Mouse (Mus musculus) adrenal gland, adult 2 months (tissue): ENCODE measurements at regions not wholly inside any gene's neighbourhood (a gene's known extent, or its start where the extent isn't known, plus 50 kb on each side); places are given as distances from the start of the nearest gene placed in this dataset.

Experiments used
- DNase-seq: peaks from one replicate; pipeline ENCODE4 v3.0.0; 2021

DNA sequence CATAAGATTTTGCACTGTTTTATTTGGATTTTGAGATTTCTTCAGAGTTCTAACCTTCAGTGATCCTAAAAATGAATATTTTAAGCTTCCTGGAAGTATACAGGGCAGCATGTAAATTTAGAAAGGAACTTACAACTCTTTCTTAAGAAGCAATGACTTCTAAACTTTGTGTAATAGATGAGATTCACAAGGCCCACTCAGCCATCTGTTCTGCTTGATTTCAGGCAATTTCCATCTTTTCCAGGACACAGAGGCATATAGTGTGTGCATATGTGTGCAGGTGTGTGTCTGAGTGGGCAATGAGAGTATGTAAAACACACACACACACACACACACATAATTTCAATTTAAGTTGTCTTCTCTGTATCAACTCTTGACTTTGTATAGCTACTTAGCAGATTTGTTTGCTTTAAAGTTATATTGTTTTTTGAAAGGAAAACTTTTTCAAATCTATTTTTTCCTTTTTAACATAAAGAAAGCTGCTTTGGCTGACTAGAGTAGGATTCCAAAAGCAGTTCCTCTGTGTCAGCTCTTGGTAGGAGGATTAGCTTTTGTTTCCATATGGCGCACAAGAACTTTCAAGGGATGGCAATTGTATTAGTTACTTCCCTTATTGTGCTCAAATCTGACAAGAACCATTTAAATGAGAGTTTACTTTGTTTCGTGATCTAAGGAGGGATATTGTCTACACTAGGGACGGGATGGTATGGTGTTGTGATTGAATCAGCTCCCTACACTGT lies 387.6 kb downstream of the D3Ertd751e start:
- no peak for DNase-seq

DNA sequence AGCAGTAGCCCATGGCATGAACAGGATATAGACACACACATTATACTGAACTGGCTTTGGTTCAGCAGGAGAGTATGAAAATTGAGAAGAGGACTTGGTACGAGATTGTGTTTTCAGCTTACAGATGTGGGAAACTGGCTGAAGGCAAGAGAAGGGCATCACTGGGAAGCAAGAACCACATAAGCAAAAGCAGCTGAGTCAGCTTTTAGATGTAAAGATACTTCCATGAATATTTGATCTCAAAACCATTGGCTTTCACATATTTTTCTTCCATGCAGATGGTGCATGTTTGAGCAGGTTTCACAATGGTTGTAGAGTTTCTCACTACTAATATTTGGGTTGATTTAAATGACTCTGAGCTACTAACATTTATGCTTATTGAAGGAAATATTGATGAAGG lies 389.9 kb downstream of the D3Ertd751e start:
- DNase-seq: no peak

DNA sequence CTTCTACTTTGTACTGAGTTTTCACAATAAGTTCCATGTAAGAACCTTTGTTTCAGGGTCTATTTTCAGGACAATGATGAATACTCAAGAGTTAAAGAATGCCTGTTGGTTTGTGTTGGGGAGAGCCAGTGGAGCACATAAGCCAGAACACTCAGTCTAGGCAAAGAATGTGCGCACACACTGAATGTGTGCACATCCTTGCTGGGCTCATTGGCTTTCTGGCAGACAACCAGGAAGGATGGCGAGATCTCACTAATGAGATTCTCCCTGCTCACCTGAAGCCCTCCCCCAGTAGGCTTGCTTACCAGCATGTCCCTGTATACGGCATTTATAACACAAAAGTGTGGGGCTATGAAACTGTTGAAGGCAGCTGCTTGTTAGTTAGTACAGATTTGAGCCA lies 411.0 kb downstream of the D3Ertd751e start:
- no peak for DNase-seq

DNA sequence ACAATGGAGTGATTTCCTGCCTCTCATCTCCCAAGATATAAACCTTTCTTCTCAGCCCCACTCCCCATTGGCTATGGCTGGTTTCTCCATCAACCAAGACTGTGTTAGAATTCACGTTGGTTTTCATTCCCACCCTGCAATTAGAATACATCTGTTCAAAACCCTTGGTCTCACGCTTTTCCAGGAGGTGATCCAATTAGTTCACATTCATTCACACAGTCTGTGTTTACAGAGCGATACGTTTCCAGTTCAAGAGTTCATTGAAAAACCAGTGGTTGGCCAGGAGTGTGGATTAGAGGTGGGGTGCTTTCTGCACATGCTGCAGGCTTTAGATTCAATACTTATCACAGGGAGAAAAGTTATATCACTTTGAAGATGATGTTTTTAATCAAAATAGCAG lies 412.5 kb downstream of the D3Ertd751e start:
- DNase-seq: no peak

DNA sequence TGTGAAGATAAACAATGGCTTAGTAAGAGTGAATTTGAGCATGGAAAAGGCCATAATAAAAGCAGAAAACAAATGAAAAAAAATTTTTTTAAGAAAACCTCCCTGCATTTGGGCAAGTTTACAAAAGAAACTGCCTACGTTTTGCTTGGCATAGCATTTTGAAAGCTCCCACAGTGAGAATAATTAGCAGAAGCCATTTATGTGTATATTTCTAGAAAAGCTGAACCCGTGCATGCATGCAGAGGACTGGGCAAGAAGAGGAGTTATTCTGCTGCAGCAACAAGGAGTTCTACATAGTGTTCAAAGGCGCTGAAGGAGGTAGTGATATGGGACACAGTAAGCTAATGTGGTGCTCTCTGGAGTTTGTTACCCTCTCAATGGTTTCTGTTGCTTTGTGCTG lies 421.3 kb downstream of the D3Ertd751e start:
- no peak for DNase-seq

DNA sequence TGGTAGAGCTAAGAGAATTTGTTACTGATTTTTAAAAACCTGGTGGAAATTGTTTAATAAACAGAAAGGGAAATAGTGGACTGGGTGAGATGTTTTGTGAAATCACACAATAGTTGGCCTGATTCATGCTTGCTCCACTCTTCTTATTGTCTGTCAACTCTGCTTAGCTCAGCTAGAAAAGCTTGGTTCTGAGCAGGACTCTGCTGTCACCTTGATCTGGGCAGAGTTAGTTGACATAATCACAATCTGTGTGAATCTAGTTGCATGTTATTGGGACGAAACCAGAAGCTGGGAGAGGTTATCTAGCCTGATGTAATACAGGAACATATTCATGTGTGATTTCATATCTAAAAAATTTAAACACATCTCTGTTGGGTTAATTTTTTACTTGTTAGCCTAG lies 456.8 kb downstream of the D3Ertd751e start:
- DNase-seq: no peak

DNA sequence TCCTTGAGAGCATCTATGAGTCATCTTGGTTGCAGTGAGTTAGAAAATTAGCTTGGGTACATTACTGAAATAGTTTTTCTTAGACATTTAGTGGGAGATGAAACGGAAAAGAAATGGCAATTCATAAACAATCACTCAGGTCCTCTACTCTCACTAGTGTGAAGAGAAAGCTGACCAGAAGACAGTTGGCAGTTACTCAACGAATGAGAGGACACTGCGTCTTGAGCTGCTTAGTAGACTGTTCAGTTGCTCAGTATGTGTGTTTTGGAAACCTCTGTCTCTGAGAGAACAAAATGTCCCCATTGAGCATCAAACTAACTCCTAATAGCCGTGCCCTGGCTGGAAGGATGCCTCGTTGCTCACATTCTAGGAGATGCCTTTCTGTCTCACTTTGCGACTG lies 459.0 kb downstream of the D3Ertd751e start:
- DNase-seq: no peak

DNA sequence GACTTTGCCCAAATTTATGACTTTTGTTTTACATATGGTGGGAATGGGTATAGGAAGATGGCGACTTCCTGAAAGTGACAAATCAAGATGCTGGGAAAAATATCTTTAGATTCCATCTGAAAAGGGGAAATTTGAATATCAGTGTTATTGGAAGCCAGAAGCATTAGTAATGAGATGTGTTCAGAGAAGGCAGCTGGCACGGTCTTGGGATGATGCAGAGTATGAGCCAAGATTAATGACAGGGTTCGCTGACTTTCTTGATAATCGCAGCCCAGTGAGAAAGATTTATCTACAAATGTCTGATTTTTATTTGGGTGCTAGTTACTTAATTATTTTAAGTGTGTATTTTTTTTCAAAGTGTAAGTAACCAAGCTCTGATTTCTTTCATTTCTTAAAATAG lies 463.2 kb downstream of the D3Ertd751e start:
- DNase-seq: no peak

DNA sequence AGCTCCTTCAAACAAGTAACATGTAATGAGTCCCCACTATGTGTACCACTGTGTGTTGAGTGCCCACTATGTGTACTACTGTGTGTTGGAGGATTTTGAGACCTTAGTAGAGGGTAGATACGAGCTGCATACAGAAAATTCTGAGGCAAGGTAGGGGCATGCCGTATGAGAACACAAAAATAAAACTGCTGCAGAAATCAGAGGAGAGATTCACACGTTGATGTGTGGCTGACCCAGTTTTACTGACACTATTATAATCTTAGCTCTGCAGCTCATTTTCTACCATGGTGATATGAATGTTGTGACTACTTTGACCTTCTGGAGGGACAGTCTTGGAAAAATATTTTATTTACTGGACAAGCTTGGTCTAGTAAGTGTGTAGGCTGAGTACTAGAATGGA lies 469.0 kb downstream of the D3Ertd751e start:
- no peak for DNase-seq

DNA sequence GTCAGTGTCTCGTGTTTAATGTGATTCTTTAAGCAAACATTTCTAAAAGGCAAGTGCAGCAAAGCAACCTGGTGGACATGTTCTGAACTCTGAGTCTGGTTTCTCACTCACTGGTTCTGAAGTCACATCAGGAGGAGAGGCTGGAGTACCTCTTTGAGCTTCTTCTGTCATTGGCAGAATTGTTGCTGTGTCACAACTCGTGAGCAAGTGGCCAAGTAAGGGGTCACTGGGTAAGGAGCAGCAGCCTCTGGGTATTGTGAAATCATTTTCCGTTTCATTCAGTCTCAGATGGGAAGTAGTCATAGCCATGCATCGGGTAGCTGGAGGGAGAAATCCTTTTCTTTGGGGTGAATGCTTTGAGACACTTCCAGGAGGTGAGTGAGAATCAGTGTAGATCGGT lies 470.0 kb downstream of the D3Ertd751e start:
- DNase-seq: peak; percentile 20

DNA sequence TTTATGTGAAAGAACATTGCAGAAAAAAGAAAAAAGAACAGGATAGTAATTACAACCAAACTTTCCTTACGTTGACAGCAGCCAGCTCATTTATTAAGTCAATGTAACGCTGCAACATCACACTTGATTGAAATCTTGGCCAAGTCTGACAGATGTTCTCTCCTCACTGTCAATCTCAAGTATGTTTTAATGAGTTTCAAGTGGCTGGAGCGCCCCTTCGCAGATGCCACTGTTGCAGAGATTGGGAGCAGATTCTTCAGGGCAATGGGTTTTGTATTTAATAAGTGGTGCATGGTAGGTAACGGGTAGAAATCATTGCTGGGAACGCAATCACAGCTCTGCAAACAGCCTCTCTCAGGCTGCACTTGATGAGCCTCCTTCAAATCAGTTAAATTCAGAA lies 470.8 kb downstream of the D3Ertd751e start:
- no peak for DNase-seq

DNA sequence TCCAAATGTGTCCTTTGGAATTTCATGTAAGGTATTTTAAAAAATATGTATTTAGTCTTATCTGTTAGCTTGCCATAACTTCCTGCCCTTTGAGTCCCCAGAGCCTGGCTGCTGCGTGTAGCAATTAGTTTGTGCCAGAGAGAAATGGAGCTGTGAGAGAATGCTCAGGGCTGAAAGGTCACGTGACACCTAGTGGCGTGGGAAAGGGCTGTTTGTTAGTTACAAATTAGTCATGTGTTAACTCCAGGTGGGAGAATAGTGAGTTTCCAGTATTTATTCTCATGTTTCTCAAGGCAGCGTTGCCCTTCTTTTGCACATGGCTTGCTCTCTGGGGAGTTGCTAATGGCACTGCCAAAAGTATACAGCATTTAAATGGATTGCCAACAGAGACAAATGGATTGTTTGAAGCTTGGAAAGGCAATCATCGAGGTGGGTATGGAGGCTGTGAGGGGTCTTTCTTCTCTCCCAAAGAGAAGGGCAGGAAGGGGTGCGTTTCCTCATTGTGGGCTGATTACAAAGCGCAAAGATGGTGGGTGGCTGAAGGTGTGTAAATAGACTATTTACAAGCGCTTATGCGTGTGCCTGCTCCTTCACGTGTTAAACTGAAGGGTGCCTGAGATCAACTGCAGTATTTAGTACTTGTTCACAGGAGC lies 472.3 kb downstream of the D3Ertd751e start:
- DNase-seq: peak; percentile 2

DNA sequence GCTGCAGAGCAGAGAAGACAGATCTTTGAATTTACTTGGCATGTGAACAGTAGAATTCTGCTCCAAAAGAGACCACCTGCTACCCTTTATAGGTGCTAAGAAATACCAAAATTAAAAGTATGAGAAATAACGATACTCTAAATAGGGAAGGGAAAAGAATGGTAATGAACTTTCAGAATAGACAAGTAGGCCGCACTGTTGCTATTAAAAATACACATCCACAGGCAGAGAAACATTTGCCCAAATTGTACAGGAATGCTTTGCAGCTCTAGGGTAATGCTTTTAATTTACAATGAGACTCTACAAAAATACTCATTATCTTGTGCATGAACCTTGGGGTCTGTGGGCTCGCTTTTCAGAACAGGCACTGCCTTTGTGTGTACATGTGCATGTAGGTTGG lies 476.3 kb downstream of the D3Ertd751e start:
- no peak for DNase-seq

DNA sequence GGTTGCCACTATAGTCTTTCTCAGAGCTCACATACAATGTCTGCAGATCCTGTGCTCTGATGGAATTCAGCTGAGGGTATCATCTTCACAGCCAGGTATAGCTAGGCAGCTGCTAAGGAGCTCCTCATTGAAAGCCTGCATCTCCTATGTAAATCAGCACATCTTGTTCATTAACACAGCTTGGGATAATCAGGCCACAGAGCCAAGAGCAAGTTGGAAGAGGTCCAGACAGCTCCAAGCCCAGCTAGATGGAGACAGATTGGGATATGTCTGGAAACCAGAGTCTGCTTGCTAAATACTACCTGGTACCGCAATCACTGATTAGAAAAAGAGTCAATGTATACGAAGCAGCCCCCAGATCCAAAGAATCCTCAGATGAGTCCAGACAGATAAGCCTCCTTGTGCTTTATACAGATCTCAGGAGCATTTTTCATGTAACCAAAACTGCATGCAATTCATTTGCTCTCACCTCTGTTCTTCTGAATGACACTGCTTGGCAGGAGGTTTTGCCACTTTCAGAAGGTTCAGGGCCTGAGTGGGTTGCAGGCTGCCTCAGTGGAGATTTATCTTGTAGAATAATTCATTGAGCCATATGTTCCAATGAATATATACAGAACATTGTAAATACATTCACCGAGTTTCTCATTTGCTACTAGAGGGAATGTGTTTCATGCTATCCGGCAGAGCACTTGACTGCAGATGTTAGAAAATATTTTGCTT lies 485.4 kb downstream of the D3Ertd751e start:
- no peak for DNase-seq

DNA sequence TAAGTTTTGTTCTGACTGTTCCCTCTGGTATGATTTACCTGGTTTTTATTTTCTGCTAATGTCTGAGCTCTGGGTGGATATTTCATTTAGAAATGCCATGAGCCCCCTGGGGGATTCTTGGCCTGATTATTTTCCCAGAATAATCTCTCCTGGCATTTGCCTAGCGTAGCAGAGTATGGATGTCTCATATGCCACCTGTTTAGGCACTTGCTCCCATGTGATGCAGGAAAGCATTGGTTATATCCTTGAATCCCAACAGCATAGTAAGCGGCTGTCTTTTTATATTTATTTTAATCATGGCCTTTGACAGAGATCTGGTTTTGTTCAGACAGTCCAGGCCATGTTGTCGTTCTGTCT lies 486.0 kb downstream of the D3Ertd751e start:
- DNase-seq: no peak

DNA sequence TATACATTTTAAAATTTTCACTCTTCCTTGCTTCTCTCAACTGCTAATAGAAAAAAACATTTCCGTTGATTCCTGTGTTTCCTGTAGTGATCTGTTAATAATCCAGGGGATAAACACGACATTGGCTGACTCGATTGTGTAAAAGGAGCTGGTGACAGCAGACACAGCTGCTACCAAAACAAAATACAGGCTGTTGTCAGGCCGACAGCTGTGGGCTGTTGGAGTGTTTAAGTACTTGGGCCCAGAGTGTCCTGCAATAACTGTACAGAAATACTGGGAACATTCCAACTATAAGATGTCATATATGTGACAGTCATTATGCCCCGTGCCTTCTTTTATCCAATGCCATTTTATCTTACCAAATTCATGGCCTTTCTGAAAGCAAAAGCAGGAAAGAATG lies 489.9 kb downstream of the D3Ertd751e start:
- no peak for DNase-seq

DNA sequence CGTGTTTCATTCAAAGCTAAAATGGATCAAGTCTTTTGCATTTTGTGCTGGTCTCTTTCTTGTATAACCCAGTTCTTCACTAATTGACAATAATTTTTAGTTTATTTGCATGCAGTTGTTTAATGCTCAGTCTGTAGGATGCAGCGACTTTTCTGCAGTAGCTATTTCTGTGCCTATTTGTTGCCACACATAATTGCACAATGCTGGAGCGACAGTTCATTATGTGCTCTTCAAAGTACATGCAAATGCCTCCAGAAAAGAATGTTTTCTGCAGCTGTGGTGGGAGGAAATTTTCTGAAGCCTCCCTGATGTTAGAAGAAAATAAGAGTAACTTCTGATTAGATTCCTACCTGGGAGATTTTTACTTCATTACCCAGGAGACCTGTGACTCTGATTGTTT lies 491.3 kb downstream of the D3Ertd751e start:
- no peak for DNase-seq

DNA sequence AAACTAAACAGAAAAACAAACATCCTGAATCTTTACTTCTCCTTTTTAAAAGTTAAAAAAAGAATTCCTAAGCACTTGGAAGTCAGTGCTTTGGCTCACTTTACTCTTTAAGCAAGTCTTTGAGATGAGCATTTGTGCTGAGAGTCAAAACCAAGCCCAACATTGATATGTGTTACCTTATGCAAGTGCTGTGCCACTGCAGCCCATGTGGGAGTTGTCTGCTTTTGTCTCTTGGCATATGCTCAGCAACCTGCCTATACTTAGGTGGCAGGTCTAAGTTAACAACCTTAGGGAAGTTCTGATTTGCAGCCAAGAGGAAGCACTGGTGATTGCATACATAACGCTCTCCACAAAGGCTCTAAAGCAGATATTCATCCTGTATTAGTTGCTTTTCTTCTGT lies 493.1 kb downstream of the D3Ertd751e start:
- no peak for DNase-seq
